Mouse (Mus musculus) heart, embryonic 13.5 days (tissue): ENCODE measurements around the gene Tbc1d10c. TPM values are rescaled to one million over a fixed set of nuclear protein-coding genes. Genes with fewer than 3 reads are reported as not detected.

Source experiments
- ATAC-seq: fragments of 200-750 bp; cut with Nextera tagmentation; 2 replicates; pipeline ENCODE4 v1.8.0; 2017; ENCODE audit warnings: moderate TSS enrichment; ENCODE audit not compliant: insufficient number of reproducible peaks, low FRiP score, low TSS enrichment; ENCODE audit errors: extremely low read depth
- H3K27ac ChIP-seq: fragments of 300-500 bp; sonication (generic); replicated peaks from 2 replicates; pipeline ENCODE4 v1.5.1; 2015; ENCODE audit warnings: moderate library complexity, mild to moderate bottlenecking, inconsistent platforms
- H3K27me3 ChIP-seq: fragments of 300-500 bp; sonication (generic); replicated peaks from 2 replicates; pipeline ENCODE4 v1.6.1; 2015; ENCODE audit warnings: mild to moderate bottlenecking, inconsistent platforms
- H3K36me3 ChIP-seq: fragments of 300-500 bp; sonication (generic); 2 replicates; pipeline ENCODE4 v1.6.1; 2015; ENCODE audit warnings: mild to moderate bottlenecking, inconsistent platforms
- H3K4me1 ChIP-seq: fragments of 300-500 bp; sonication (generic); 2 replicates; pipeline ENCODE4 v1.6.1; 2015; ENCODE audit warnings: inconsistent platforms
- H3K4me2 ChIP-seq: fragments of 300-500 bp; sonication (generic); 2 replicates; pipeline ENCODE4 v1.6.1; 2015; ENCODE audit warnings: inconsistent platforms, mild to moderate bottlenecking, moderate library complexity
- H3K4me3 ChIP-seq: fragments of 300-500 bp; sonication (generic); 2 replicates; pipeline ENCODE4 v1.5.1; 2015; ENCODE audit warnings: moderate library complexity, mild to moderate bottlenecking, inconsistent platforms
- H3K9ac ChIP-seq: fragments of 300-500 bp; sonication (generic); 2 replicates; pipeline ENCODE4 v1.6.1; 2015; ENCODE audit warnings: inconsistent platforms, mild to moderate bottlenecking, moderate library complexity
- H3K9me3 ChIP-seq: fragments of 300-500 bp; sonication (generic); 2 replicates; pipeline ENCODE4 v1.6.1; 2016; ENCODE audit warnings: inconsistent platforms
- WGBS: fragments of 180-500 bp; shearing (Covaris S2); methylation state at CpG from one replicate; pipeline ENCODE4 v1.1.7; 2015; ENCODE audit warnings: mixed read lengths; 5-methylcytosine and 5-hydroxymethylcytosine counted together
- polyA plus RNA-seq: library from polyadenylated mRNA; unstranded; fragments of >200 nt; fragmentation: Nextera tagmentation; extraction: Ambion mirVana; gene quantifications from 2 replicates; pipeline ENCODE4 v1.2.1, GENCODE M21; 2015

Tbc1d10c gene
- polyA plus RNA-seq, 1 experiment from 2014 or later: 2.7 TPM

GRCm38 (mm10) chr19:4202149-4202548, 11.1 kb upstream of the Tbc1d10c start:
- H3K36me3 ChIP-seq: peaks cover 33% of the 10 kb centered on the region
- H3K4me2 ChIP-seq: peak overlapping the region; percentile 97
- 0 out of 2 replicates have a peak overlapping the region, but pooled peaks have one; percentile 77 for H3K27ac ChIP-seq
- no peak for ATAC-seq
- peak overlapping the region; percentile 93 for H3K9ac ChIP-seq
- 36% methylated on average over 7 of the region's 7 CpGs for WGBS
- peak overlapping the region; percentile 83 for H3K4me3 ChIP-seq
- H3K4me1 ChIP-seq: peaks cover 23% of the 10 kb centered on the region
- no peaks in the 10 kb centered on the region for H3K9me3 ChIP-seq
- H3K27me3 ChIP-seq: peaks cover 31% of the 10 kb centered on the region

- Histone ChIP-seq H3K27me3 (peaks cover 27% of the 10 kb centered on the region), H3K4me2 (peak within 1 kb of the TSS; percentile 97), H3K9ac (peak within 1 kb of the TSS; percentile 93), H3K4me3 (peak within 1 kb of the TSS; percentile 83), H3K27ac (peak within 1 kb of the TSS; percentile 77), H3K4me1 (peaks cover 31% of the 10 kb centered on the region), H3K9me3 (no peaks in the 10 kb centered on the region), H3K36me3 (peaks cover 41% of the 10 kb centered on the region)
- WGBS: under 1% methylated on average over 34 of the region's 34 CpGs
- peak; percentile 70 for ATAC-seq
Measured at GRCm38 (mm10) chr19:4201291-4201909, 10.3 kb upstream of the Tbc1d10c start, which contains the start of gene Rad9a. Gene Rad9a, minus strand, starts transcription at chr19:4201662.

- H3K4me1 ChIP-seq: peaks cover 61% of the 10 kb centered on the region
- H3K27me3 ChIP-seq: no peaks in the 10 kb centered on the region
- H3K36me3 ChIP-seq: peaks cover 75% of the 10 kb centered on the region
Measured at GRCm38 (mm10) chr19:4197180-4197579, 6.1 kb upstream of the Tbc1d10c start.

DNA sequence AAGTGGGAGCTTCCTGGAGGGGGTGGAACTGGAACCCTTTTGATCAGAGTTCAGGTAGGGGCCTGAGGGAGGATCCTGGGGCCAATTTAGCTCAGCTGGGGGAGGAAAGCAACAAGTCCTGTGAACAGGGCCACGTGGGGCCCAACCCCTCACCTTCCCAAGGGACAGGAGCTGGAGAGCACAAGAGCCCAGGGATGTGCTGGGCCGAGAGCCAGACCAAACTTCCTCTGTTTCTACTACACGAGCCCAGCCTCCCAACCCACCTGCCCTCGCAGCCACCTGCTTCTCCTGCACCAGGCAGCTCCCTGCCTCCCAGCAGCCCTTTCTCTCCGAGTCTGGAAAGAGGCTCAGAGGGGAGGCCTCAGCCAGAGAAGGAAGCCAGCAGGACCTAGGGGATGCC, 5.5 kb upstream of the Tbc1d10c start:
- no peak for ATAC-seq
- WGBS: 33% methylated on average over 5 of the region's 5 CpGs

More at GRCm38 (mm10) chr19:4197180-4197579, 6.1 kb upstream of the Tbc1d10c start:
- ATAC-seq: no peak
- H3K27ac ChIP-seq: 0 out of 2 replicates have a peak overlapping the region, but pooled peaks have one; percentile 24
- H3K4me2 ChIP-seq: no peak overlapping the region
- H3K9ac ChIP-seq: no peak overlapping the region; the same call in 1 of the 2 replicates
- H3K4me3 ChIP-seq: no peak overlapping the region
- 63% methylated on average over 3 of the region's 3 CpGs for WGBS
- no peaks in the 10 kb centered on the region for H3K9me3 ChIP-seq

GRCm38 (mm10) chr19:4196048-4196447, 5.0 kb upstream of the Tbc1d10c start:
- Histone ChIP-seq H3K9ac (peak overlapping the region; percentile 12; the same call in 1 of the 2 replicates), H3K4me2 (no peak overlapping the region), H3K27me3 (no peaks in the 10 kb centered on the region), H3K36me3 (peaks cover 75% of the 10 kb centered on the region), H3K9me3 (no peaks in the 10 kb centered on the region), H3K4me3 (no peak overlapping the region), H3K27ac (no peak overlapping the region), H3K4me1 (peaks cover 62% of the 10 kb centered on the region)
- ATAC-seq: no peak
- 59% methylated on average over 2 of the region's 2 CpGs for WGBS

More for the DNA sequence above, 5.5 kb upstream of the Tbc1d10c start:
- Histone ChIP-seq H3K27me3 (no peaks in the 10 kb centered on the region), H3K9ac (no peak overlapping the region; the same call in 1 of the 2 replicates), H3K36me3 (peaks cover 75% of the 10 kb centered on the region), H3K27ac (peak overlapping the region; percentile 24; the same call in 1 of the 2 replicates), H3K4me3 (no peak overlapping the region), H3K9me3 (no peaks in the 10 kb centered on the region), H3K4me1 (peaks cover 57% of the 10 kb centered on the region), H3K4me2 (no peak overlapping the region)

GRCm38 (mm10) chr19:4194776-4195650, 3.9 kb upstream of the Tbc1d10c start:
- H3K4me3 ChIP-seq: no peak overlapping the region
- H3K4me1 ChIP-seq: peaks cover 58% of the 10 kb centered on the region
- no peak for ATAC-seq
- H3K27me3 ChIP-seq: no peaks in the 10 kb centered on the region
- 76% methylated on average over 12 of the region's 12 CpGs for WGBS
- H3K9ac ChIP-seq: no peak overlapping the region
- peaks cover 70% of the 10 kb centered on the region for H3K36me3 ChIP-seq
- H3K9me3 ChIP-seq: no peaks in the 10 kb centered on the region
- no peak overlapping the region for H3K27ac ChIP-seq
- no peak overlapping the region for H3K4me2 ChIP-seq

DNA sequence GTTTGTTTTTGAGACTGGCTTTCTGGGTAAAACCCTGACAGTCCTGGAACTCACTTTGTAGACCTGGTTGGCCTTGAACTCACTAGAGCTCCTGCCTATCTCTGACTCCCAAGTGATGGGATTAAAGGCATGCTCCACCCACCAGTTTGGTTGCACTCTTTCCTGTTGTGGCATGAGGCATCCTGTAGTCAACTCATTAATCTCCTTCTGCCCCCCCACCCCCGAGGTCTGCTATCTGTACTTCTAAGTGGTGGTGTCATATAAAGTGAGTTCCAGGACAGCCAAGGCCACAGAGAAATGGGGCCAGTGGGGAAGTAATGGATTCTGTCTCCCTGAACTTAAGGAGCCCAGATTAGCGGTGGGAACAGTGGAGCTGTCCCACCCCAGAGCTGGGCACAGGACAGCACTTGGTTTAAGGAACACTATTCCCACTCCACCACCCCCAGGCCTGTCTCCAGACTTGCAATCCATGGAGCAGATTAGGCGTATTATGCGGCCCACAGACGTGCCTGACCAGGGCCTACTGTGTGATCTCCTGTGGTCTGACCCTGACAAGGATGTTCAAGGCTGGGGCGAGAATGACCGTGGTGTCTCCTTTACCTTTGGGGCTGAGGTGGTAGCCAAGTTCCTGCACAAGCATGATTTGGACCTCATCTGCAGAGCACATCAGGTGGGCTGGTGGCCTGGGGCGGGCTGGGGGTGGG, 3.1 kb upstream of the Tbc1d10c start:
- Histone ChIP-seq H3K36me3 (peaks cover 62% of the 10 kb centered on the region), H3K9ac (0 out of 2 replicates have a peak overlapping the region, but pooled peaks have one; percentile 30), H3K4me2 (peak overlapping the region; percentile 96; the same call in 1 of the 2 replicates)

DNA sequence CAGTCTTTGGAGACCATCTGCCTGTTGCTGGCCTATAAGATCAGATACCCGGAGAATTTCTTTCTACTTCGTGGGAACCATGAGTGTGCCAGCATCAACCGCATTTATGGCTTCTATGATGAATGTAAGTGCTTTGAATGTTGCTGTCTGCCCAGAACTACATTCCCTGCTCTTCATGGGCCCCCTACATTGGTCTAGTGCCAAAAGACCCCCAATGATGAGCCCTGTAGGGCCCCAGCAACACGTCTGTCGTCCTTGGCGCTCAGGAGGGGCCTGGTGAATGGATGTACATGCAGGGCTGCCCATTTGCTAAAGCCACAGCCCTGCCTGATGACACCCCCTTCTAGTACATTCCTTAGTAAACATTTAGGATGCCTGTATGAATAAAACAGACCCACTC, 2.0 kb upstream of the Tbc1d10c start:
- Histone ChIP-seq H3K27me3 (no peaks in the 10 kb centered on the region), H3K36me3 (peaks cover 51% of the 10 kb centered on the region), H3K9me3 (no peaks in the 10 kb centered on the region), H3K27ac (no peak overlapping the region; the same call in 1 of the 2 replicates), H3K4me2 (peak overlapping the region; percentile 96), H3K9ac (peak overlapping the region; percentile 99), H3K4me3 (peak overlapping the region; percentile 94), H3K4me1 (peaks cover 57% of the 10 kb centered on the region)
- WGBS: 58% methylated on average over 6 of the region's 6 CpGs
- no peak for ATAC-seq

More for the DNA sequence above, 3.1 kb upstream of the Tbc1d10c start:
- Histone ChIP-seq H3K27ac (no peak overlapping the region), H3K9me3 (no peaks in the 10 kb centered on the region), H3K4me1 (peaks cover 56% of the 10 kb centered on the region), H3K4me3 (no peak overlapping the region; the same call in 1 of the 2 replicates), H3K27me3 (no peaks in the 10 kb centered on the region)
- no peak for ATAC-seq
- WGBS: 75% methylated on average over 8 of the region's 8 CpGs

DNA sequence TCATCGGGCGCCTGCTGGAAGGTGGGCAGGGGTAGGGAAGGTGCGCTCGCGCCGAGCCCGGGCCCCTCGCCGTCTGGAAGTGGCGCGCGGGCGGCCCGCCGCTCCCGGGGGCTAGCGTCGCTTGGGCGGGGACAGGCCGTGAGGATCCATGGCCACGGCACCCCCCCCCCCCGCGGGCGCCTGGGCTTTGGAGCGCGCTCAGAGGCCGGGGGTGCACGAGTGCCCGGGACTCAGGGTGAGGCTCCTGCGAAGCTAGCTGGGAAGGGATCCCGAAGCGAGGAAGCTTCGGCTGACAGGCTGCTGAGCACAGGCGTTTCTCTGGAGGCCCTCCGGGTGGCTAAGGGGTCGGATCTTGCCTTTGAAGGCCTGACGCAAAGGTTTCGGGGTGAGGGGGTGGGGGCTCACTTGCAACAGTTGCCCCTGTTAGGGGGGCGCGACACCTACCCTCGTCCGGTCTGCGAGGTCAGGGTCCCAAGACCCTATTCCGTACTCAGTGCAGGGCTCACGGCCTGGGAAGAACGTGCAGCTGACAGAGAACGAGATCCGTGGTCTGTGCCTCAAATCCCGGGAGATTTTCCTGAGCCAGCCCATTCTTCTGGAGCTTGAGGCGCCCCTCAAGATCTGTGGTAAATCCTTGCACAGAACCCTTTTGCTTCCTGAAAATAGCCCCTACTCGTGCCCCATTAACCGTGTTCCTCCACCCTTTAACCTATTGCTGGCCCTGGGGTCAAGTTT, 1.3 kb upstream of the Tbc1d10c start:
- Histone ChIP-seq H3K4me1 (peaks cover 64% of the 10 kb centered on the region), H3K4me2 (peak overlapping the region; percentile 96), H3K9me3 (no peaks in the 10 kb centered on the region), H3K4me3 (peak overlapping the region; percentile 94), H3K27me3 (no peaks in the 10 kb centered on the region), H3K9ac (peak overlapping the region; percentile 99), H3K36me3 (peaks cover 44% of the 10 kb centered on the region), H3K27ac (peak overlapping the region; percentile 95)
- WGBS: under 1% methylated on average over 52 of the region's 52 CpGs
- no peak for ATAC-seq

- peak within 1 kb of the TSS; percentile 96 for H3K4me2 ChIP-seq
- H3K4me3 ChIP-seq: peak within 1 kb of the TSS; percentile 94
- no peaks in the 10 kb centered on the region for H3K9me3 ChIP-seq
- peaks cover 65% of the 10 kb centered on the region for H3K4me1 ChIP-seq
- peak; percentile 87 for ATAC-seq
- H3K36me3 ChIP-seq: peaks cover 37% of the 10 kb centered on the region
- H3K27me3 ChIP-seq: no peaks in the 10 kb centered on the region
- WGBS: 7% methylated on average over 36 of the region's 47 CpGs
- peak within 1 kb of the TSS; percentile 95 for H3K27ac ChIP-seq
- H3K9ac ChIP-seq: peak within 1 kb of the TSS; percentile 99
Measured at GRCm38 (mm10) chr19:4191528-4192250, 605 bp upstream of the Tbc1d10c start, which contains the start of gene Ppp1ca. Gene Ppp1ca, plus strand, starts transcription at chr19:4192065.
